Mouse (Mus musculus) central nervous system, embryonic 11.5 days (tissue): ENCODE data around the gene Ap3s2. TPM values are rescaled to one million over a fixed set of nuclear protein-coding genes. Genes with fewer than 3 reads are reported as not detected.

Experiments
- polyA plus RNA-seq: library from polyadenylated mRNA; depleted of rRNA; stranded (reverse); fragments of >200 nt; gene quantifications from 2 replicates; pipeline ENCODE4 v1.2.3, GENCODE M21; 2012; rRNA removed

The Ap3s2 gene
- polyA plus RNA-seq = 32.6 and 34.4 TPM in 2 replicates

GRCm38 (mm10) chr7:79920344-79920983 is at the start of gene Ap3s2:
Gene Ap3s2, minus strand, starts transcription at chr7:79920649.

DNA sequence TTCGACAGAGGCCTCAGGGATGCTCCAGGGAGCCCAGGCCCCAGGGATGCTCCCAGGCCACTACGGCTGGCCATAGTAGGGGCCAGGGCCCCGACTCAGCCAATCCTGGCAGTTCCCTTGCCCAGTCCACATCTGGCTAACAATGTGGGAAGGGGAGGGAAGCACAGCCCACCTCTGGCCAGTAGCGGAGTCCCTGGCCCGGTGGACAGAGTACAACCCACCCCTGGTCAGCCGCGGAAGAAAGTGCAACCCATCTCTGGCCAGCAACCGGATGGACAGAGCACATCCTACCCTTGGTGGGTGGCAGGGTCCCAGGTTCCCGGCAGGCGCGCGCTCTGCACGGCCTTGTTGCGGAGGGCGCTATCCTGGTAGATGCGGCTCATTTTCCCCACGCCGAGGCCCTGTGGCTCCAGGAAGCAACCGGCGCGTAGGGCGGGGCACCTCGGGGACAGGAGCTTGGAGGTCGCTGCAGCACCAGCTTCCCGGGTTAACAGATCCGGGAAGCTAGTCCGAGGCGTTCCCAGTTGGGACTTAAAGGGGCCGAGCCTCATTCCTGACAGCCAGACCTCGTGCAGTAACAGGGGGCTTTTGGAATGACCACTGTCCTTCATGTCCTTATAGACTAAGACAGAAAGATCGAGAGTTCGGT is 14.5 kb upstream of the Ap3s2 start, which contains the start of gene Arpin:
TSS of gene Arpin (minus strand) at position 498 of the 649 bp plus-strand sequence.

DNA sequence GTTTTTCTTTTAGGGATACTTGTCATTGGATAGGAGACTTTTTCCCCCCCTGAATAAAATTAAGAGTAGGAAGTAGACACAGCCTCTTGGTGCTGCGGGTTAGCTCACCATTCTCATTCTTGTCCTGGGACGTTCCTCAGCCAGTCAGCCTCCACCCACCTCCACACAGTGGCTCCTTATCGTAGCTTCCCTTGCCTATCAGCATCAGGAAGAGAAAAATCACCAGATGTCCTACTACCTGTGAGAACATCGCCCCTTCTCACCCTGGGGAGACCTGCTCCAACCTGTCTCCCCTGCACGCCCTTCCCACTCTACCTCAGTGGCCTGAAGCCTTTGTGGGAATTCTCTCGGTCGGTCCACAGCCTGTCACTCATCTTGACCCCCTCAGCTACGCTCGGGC is 59.6 kb downstream of the Ap3s2 start, which contains the start of gene Anpep:
TSS of gene Anpep (minus strand) at position 249 of the 400 bp plus-strand sequence.

Other genes with a start within 250 kb of the Ap3s2 start
- 10.9 and 16.5 TPM in 2 replicates for gene Kif7, start 204.9 kb downstream of the Ap3s2 start, polyA plus RNA-seq
- gene Plin1, start 187.7 kb downstream of the Ap3s2 start, polyA plus RNA-seq = 0.09 and 0.13 TPM in 2 replicates
- 7.1 and 10.9 TPM in 2 replicates for gene Pex11a, start 177.5 kb downstream of the Ap3s2 start, polyA plus RNA-seq
- gene Wdr93, start 177.5 kb downstream of the Ap3s2 start, polyA plus RNA-seq = 0.29 and 0.36 TPM in 2 replicates
- gene Mesp1, start 126.9 kb downstream of the Ap3s2 start, polyA plus RNA-seq = not detected in 2 replicates
- 0.30 and 0.37 TPM in 2 replicates for gene Mesp2, start 109.9 kb downstream of the Ap3s2 start, polyA plus RNA-seq
- gene Anpep, start 59.6 kb downstream of the Ap3s2 start, polyA plus RNA-seq = 5.5 and 7.9 TPM in 2 replicates
- 13.3 and 13.5 TPM in 2 replicates for gene Arpin, start 14.7 kb upstream of the Ap3s2 start, polyA plus RNA-seq
- gene Zfp710, start 104.2 kb upstream of the Ap3s2 start, polyA plus RNA-seq = 31.7 and 32.5 TPM in 2 replicates
- 348 and 397 TPM in 2 replicates for gene Idh2, start 194.7 kb upstream of the Ap3s2 start, polyA plus RNA-seq